Mouse (Mus musculus): ENCODE results near the gene Supt6.

DNA sequence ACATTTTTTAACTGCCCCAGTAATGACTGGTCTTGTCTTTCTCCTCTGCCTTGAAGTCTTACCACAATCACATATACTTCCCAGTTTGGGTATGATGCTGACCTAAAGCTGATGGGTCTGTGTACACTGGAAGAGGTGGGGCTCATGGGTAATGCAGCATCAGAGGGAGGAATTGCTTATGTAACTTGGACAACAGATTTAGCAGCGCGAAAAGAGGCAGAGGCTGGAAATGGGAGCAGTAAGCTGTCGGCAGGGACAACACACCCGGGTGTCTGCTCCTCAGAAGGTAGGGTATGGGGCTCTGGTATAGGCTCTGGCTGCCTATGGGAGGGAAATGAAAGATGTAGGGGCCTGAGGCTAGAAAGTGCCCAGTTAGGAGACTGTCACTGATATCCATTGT, 44.9 kb upstream of the Supt6 start, which contains the start of gene BC030499:
- TF ChIP-seq CTCF (IDR thresholded peaks at IDR 0.05; ENCODE audit: low read depth, low read length) (no peak), EP300 (IDR thresholded peaks at IDR 0.05; ENCODE audit: insufficient read depth, low read depth, low read length) (no peak), POLR2A (IDR thresholded peaks at IDR 0.05; ENCODE audit: insufficient read depth, low read length) (no peak)

All from ES-Bruce4 (cell line).